Mouse (Mus musculus) E14TG2a.4 (cell line): ENCODE data around the gene Topaz1.

ENCODE experiments used
- CTCF ChIP-seq: conservative IDR thresholded peaks from 2 replicates; pipeline ENCODE4 v1.5.1; 2014; ENCODE audit warnings: low read length
- NANOG ChIP-seq: IDR thresholded peaks from 2 replicates; pipeline ENCODE4 v1.6.1; 2014; ENCODE audit warnings: borderline replicate concordance, low read length, mixed read lengths
- POU5F1 ChIP-seq: IDR thresholded peaks from 2 replicates; pipeline ENCODE4 v1.6.1; 2014; ENCODE audit warnings: low read length, borderline replicate concordance

DNA sequence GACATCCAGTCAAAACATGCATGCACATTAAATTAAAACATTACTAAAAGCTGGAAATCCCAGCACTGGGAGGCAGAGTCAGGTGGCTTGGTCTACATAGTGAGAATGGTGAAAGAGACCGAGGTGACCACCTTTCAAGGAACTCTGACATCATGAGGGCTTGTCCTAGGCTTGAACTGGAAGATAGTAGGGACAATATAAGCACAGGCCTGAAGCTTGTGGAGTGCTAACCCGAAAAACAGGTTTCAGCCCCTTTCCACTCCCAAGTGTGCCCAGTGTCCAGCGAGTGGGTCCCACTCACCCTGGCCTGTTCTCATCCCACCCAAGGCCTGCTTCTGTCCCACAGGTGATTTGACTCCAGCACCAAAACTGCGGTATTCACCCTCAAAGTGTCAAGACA lies 90.1 kb downstream of the Topaz1 start:
- TF ChIP-seq CTCF (no peak), POU5F1 (no peak), NANOG (no peak)
